Mouse (Mus musculus) mouse embryonic stem cell (cell line): ENCODE results near the gene Csnk2a1.

Source experiments
- in situ Hi-C, 2 experiments: fragments of 300-500 bp; cut with MboI; formaldehyde crosslinking; loops; 1 replicate in 1 of 2; 3 replicates in 1 of 2; pipeline ENCODE4 v1.14.3; 2019 to 2020; ENCODE audit warnings: low sequenced_read_pairs in 2 of 2, low pct_unique_long_range_greater_than_20kb in 1 of 2, mixed read lengths in 1 of 2; ENCODE audit not compliant: unreplicated experiment in 1 of 2

The Csnk2a1 gene

DNA sequence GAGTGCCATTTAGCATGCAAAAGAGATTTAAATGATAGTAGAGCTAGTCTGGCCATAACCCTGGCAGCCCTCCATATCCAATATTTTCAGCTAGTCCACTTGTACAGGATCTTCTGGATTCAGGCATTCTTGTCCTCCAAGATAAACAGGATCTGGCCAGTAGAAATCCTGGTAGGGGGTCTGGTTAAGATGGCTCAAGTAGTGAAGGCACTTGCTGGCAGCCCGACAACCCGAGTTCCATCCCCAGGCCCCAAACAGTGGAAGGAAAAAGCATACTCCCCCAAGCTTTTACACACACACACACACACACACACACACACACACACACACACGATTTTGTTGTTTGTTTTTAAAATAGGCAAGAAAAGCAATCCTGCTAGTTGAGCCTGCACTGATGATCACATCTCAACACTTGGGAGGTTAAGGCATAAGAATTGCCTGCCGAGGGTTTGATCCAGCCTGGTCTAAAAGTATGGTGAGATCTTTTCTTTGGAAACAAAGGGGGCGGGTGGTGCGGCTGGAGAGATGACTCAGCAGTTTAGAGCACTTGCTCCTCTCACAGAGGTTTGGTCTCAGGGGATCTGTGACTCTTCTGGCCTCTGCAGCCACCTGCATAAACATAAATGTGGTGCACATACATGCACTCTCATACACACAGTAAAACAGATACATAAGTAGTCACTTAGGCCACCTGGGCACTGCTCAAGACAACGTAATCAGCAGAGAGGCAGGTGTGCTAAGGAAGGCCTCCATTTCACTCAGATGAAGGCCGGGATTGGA is 2.9 kb upstream of the Csnk2a1 start:
- in situ Hi-C loops = no loop called here

DNA sequence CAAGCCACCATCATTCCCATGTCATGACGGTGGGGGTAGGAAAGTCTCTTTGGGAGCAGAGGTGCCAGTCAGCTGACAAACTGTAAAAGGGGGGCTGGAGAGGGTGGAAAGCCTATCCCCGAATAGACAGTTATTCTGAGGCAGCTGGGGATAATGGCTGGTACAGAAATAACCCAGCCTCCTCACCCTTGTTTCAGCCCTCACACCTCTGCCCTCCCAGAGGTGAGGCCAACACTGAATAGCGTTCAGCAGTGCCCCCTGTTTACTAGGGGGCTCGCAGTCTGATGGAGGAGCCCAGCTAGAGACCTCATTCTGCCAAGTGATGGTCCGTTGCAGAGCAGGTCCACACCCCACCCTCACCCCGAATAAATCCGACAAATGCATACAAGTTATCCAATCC is 1.1 kb upstream of the Csnk2a1 start:
- in situ Hi-C loops = no loop called here

DNA sequence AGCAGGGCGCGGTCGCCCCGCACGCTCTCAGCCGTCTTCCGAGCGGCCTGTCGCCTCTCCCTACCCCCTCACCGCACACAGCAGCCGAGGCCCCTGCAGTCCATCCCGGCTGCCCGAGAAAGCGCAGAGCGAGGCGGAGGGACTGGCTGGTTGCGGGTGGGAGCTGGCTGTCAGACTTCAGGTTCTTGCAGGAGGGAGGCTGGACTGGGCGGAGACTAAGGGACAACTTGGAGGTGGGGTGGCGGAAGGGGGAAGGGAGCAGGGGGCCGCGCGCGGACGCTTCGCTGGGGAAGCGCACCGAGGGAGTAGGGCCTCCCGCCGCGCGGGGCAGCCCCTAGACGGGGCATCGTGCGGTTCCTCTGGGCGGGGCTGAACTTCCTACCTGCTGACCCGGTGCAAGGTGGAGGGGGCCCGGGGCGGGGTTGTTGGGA is 427 bp downstream of the Csnk2a1 start:
- in situ Hi-C loops = no loop called here

DNA sequence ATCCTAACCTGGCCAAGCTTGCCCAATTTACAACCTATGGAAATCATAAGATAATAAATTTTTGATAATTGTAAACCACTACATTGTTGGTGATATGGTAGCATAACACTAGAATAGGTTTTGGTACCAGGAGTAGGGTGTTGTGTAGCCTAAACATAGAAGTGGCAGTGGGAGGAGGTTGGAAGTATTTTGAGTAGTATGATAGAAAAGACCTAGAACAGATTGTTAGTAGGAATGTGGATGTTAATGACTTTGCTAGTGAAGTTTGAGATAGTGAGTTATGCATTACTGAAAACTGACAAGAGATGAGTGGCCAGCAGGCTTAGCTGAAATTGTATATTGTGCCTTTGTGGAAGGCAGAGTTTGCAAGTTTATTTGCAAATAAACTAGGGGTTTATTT is 3.4 kb downstream of the Csnk2a1 start:
- in situ Hi-C loops = no loop called here

DNA sequence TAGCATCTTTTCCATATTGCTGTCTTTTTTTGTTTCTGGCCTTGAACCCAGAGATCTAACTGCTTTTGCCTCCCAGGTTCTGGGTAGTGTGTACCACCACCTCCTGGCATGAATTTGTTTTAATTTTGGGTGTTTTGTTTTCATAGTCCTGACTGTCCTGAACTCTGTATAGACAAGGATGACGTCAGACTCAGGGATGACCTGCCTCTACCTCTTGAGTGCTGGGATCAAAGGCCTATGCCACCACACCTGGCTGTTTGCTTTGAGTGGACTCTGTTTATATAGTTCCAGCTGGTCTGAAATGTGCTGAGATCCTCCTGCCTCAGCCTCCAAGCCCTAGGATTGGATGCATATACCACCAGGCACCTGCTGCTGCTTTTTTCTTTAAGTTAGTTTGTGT is 11.3 kb downstream of the Csnk2a1 start:
- in situ Hi-C loops = no loop called here

DNA sequence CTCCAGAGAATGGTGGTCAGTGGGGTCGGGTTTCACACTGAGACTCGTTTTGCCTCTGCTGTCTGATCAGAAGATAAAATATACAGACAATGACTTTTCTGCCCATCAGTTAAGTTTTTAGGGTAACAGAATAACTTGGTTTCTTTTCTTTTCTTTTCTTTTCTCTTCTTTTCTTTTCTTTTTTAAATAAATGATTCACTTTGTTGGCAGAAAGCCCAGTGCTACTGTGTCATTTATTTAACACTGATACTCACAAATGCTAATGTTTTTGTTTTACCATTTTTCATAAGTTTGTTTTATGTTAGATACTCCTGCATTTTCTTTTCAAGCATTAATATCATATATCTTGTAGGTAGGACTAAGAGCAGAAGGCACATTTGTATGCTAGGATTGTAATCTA is 13.9 kb downstream of the Csnk2a1 start:
- in situ Hi-C loops = no loop called here

DNA sequence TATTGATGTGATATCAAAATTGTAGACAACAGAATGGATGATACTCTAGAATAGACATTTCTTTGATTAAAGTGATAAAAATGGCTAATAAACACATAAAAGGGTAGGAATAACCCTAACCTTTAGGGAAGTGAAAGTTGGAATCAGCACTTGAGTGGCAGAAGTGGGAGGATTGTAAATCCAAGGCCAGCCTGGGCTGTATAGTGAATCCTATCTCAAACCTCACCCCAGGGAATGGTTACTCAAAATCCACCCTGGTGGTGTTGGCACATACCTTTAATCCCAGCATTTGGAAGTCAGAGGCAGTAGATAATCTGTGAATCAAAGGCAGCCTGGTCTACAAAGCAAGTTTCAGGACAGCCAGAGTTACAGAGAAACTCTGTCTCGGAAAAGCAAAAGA is 20.6 kb downstream of the Csnk2a1 start:
- in situ Hi-C loops = loop anchor here in 1 of 2 experiments (5.0 kb wide), 1 partner anchor 45 kb away; the partner anchor contains the start of gene Tbc1d20

DNA sequence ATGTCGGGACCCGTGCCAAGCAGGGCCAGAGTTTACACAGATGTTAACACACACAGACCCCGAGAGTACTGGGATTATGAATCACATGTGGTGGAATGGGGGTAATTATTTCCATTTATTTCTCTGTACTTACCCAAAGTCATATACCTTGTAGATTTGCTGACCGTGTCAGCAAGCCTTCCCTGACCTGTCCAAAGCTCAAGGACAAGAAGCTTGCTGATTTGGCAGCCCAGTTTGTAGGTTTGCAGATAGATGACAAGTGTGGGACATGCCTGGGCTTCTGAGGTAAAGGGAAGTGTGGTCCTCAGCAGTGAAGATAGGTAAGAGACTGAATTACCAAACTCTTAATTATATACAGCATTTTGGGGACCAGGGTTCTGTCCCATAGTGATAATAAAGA is 23.9 kb downstream of the Csnk2a1 start:
- in situ Hi-C loops = no loop called here

DNA sequence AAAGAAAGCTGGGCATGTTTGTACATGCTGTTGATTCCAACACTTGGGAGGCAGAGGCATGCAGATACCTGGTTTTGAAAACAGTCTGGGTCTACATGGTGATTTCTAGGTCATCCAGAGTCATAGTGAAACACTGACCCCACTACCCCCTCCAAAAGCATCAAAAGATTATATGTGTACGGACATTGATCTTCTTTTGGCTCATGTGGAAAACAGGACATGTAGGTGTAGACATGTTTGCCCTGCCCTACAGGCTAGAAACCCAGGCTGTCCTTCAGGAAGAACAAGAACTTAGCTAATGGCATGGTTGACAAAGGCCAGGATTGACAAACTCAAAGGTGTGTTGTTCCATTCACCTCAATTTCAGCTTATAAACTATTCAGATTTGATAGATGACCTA is 33.1 kb downstream of the Csnk2a1 start:
- in situ Hi-C loops = no loop called here

DNA sequence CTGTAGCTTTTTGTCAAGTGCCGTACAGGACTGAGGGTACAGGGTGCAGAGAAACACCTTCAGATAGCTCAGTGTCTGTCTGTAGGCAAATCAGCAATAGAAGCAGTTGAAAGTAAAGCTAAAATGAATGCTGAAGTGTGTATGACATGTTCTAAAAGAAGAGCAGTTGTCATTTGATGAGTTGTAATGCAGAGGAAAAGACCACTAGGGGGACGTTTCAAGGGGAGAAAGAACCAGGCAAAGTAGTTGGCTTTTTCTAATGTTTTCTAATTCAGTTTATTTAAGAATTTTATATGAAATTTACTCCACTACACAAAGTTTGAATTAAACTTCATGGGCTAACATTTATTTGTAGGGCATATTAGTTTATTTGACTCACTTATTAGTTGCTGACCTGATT is 47.0 kb downstream of the Csnk2a1 start:
- in situ Hi-C loops = no loop called here

DNA sequence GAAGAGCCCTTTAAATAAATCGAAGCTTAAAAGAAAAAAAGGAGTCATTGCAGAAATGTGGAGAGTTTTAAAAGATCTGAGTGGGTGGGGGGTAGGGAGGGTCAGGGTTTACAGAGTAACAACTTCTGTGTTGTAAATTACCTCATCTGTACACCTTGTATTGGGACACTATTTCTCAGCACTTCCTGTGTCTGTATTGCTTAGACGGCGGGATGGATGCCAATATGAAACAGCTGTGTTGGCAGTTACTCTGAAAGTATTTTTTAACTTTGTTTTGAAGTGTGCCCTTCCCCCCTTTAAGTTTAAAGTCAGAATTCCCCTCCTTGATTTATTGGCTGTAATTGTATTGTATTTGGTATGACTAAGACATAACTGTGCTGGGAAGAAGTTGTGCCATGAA is 54.8 kb downstream of the Csnk2a1 start:
- in situ Hi-C loops = no loop called here

DNA sequence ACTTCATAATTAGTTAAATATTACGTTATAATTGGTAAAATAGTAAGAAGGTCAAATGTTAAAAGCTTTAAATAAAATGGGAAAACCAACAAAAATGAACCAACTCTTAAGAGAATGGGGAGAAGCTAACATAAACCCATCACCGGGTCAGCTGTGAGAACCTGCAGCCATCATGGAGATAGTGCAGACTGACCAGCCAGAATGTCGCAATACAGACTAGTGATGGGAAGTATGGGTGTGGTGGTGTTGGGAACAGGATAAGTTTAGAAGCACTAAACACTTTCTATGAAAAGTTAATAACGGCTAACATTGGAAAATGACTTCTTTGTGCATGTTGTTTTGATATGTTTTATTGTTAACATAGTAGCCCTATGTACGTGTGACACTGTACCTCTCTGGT is 60.9 kb downstream of the Csnk2a1 start:
- in situ Hi-C loops = no loop called here

DNA sequence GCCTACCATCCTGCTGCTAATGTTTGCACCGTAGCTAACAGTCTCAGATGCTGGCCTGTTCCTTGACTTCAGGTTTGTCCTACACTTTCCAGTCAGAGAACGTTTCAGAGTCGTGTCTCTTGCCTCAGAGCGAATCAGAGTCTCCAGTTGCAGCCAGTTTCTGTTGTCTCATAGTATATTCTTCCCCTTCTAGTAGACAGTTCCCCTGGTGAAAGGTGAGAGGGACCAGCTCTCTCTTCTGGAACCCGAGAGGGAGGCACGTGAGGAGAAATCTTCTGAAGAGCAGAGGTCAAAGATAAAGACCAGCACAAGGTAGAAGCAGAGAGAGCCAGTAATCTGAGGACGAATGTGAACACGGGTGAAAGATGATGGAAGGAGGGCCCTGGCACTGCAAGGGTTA is 61.4 kb downstream of the Csnk2a1 start:
- in situ Hi-C loops = no loop called here

DNA sequence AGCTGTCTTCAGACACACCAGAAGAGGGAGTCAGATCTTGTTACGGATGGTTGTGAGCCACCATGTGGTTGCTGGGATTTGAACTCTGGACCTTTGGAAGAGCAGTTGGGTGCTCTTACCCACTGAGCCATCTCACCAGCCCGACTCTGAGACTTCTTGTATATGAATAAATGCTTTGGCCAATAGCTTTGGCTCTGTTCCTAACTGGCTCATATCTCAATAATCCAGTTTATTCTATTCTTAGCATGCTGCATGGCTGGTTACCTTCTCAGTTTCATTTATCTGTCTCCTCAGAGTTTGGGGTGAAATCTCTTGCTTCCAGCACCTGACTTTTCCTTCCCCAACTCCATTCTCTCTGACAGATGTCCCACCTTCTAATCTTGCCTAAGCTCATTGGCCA is 63.0 kb downstream of the Csnk2a1 start:
- in situ Hi-C loops = loop anchor here in 1 of 2 experiments (5.0 kb wide), 1 partner anchor 42 kb away; no protein-coding TSS in a partner anchor

DNA sequence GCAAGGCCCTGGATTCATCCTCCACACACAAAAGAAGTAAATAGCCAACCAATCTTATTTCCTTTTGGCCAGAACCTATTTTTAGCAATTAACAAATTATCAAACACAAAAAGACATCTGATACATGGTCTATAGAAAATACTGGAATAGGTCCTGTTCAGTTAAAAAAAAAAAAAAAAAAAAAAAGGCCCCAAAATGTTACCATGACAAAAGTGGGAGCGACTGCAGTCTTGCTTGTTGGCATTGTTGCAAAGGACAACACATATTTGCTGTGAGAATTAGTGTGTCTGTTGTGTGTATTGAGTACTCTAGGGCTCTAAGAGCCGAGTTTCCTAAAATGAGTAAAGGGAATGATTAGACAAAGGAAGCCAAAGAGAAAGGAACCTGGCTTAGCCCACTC is 65.8 kb downstream of the Csnk2a1 start:
- in situ Hi-C loops = loop anchor here in 1 of 2 experiments (5.0 kb wide), 1 partner anchor 45 kb away; no protein-coding TSS in a partner anchor

DNA sequence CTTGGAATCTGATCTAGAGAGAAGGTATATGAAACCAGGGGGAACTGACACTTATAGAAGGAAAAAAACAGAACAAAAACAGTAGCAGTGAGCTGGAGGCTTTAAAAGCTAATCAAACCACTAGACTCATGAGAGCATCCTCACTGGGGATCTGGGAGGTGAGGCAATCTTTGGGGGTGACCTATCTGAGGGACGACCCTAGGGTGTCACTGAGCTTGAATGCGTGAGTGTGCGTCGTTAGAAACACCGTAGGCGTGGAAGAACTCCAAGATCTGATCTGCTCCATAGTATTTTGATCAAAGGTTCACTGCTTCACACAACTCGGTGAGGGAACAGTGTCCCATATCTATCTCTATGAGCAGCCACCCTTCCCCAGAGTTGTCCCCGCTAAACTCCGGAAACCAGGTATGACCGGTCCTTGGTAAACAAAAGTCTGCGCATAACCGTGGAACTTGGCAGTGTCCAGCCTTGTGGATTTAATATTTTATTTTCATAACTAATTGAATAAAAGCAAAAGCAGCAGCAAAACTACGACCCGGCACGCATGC is 66.6 kb downstream of the Csnk2a1 start:
- in situ Hi-C loops = loop anchor here in 1 of 2 experiments (5.0 kb wide), 1 partner anchor 46 kb away; no protein-coding TSS in a partner anchor

DNA sequence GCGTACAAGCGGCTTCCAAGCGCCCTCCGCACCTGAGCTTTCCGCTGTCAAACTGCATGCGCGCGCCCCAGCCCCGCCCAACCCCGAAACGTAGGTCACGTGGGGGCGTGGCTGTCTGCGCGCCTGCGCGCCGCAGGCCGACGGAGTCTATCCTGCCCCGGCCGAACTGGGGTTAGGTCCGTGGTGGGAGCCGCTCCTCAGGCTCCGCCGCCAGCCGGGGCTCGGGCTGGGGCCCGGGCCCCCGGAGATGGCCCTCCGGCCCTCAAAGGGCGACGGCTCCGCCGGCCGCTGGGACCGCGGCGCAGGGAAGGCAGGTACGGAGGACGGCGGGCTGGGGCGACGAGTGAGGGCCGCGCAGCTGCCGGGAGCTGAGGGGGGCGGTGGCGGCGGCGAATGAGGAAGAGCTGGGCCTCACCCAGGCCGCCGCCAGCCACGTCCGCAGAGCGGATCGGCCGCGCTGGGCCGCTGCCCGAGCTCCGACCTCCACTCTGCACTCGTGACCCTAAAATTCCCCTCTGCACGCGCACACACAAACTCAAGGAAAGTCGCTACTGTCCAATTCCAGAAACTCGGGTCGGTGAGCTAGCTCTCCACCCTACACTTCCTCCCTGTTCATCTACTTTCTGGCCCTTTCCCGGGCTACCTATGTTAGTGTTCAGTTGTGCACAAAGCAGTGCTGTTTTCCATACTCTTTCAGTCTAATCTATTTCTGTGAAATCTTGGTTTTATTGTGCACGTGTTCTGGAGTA is 67.3 kb downstream of the Csnk2a1 start, which contains the start of gene Tbc1d20:
Tbc1d20 (plus strand) TSS at position 102 of the 749 bp plus-strand sequence.
- in situ Hi-C loops = loop anchor here in 1 of 2 experiments (5.0 kb wide), 1 partner anchor 47 kb away; no protein-coding TSS in a partner anchor

DNA sequence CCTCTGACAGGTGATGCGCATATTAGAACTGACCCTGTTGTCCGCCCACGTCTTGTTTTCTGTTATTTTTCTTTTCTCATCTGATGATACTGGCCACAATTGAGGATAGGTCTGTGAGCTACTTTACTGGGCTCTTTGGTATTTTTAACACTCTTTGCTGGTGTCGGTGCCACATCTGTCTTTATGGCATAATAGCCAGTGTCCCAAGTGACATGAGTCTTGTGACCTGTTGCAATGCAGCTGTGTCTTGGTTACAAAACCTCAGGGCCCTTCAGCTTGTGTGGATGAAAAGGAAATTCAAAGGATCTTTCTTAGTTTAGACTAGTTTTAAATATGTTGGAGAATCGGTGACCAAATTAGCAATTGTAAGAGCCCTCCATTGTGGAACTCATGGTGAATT is 67.9 kb downstream of the Csnk2a1 start:
- in situ Hi-C loops = loop anchor here in 1 of 2 experiments (5.0 kb wide), 1 partner anchor 47 kb away; no protein-coding TSS in a partner anchor

DNA sequence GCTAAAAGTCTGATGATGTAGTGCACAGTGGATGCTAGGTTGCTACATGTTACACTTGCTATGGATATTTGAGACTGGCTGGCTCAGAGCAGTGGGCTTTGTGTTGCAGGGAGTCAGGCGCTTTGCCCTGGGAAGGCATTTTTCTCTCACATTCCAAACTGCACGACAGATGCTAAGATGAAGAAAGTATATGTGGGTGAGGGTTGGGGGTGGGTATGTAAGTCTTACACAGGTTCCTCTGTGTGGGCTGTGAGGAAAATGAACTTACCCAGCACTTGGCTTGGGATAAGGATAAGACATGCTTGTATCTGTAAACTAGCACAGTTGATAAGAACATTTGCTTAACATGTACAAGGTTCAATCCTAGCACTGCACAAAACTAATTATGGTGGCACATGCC is 76.2 kb downstream of the Csnk2a1 start:
- in situ Hi-C loops = no loop called here
